In genomic region chr19:55830976-55831559, GRCm38 (mm10) we compare ENCODE assay signal across 21 mouse cellular contexts.
DNase-seq lines count a peak whose midpoint lies in the region; ATAC-seq lines count a peak whose summit lies in the region.
"Had no signal": no experiment of that assay in that cellular context is flagged by ENCODE, and none has a peak within 500 bp of the region (broad histone marks: within the 10 kb centered on the region; RNA-seq: fewer than 3 reads in every experiment).

No protein-coding gene starts in this region.

- peak; percentile 54; the same call in 1 of the 2 replicates for ATAC-seq in granulocyte monocyte progenitor cell, adult 5-6 weeks (replicated peaks; ENCODE audit: poor library complexity, severe bottlenecking)
- peak; percentile 40 for ATAC-seq in megakaryocyte progenitor cell, adult 5-6 weeks (replicated peaks; ENCODE audit: poor library complexity)
- ATAC-seq: hindbrain, postnatal 0 days; intestine, embryonic 16.5 days had no signal

- intact Hi-C loops in heart, postnatal 25 days (cut with DNase I) = no loop called here
- intact Hi-C loops in left cerebral cortex, postnatal 10 days (cut with DNase I) = no loop called here

- DNase-seq in gastrocnemius, adult 18-20 months (ENCODE audit: low spot score) = peak; percentile 39
- no peak for DNase-seq in gastrocnemius, postnatal 10 days
- peak; percentile 33 for DNase-seq in adipocyte (ENCODE audit: low spot score)
- DNase-seq in heart, postnatal 25 days (ENCODE audit: low spot score) = no peak
- no peak for DNase-seq in embryo, embryonic 10 days (ENCODE audit: low spot score)
- no peak for DNase-seq in left cerebral cortex, postnatal 10 days (ENCODE audit: extremely low spot score in 1 of 2, low spot score in 2 of 2)
- DNase-seq: cerebellum, adult 11-12 months; cerebellum, postnatal 10 days; embryo, embryonic 11 days; kidney, adult 9 months; kidney, postnatal 25 days; layer of hippocampus, postnatal 36 days; lung, adult 18-20 months; lung, postnatal 14 days; midbrain, embryonic 14.5 days; thymus, adult 2 months; thymus, postnatal 4 days had no signal

Comparison
In these comparisons a context has a peak if more than half of its experiments do, and no peak if none do; other contexts are left out.
1. DNase-seq: peak in gastrocnemius, adult 18-20 months (single experiment) and adipocyte (single experiment); none in gastrocnemius, postnatal 10 days (single experiment), heart, postnatal 25 days (single experiment), embryo, embryonic 10 days (single experiment) and left cerebral cortex, postnatal 10 days (0 of 2).